Mouse (Mus musculus): ENCODE measurements around the gene Ehbp1.

DNA sequence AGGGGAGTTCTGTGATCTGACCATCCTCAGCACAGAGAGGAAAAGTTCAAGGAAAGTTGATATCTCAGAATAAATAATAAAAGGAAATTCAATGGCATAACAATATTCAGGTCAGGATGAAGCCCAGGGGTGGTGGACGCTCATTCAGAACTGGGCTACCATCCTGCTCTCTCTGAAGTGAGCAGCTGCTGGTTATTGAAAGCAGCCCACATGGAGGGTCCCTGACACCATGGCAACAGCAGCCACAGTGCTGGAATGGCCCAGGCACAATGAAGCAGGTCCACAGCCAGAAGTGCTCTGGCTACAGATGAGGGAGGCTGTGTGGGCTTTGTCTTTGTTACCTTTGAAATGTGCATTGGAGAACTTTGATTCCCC is 6.4 kb upstream of the Ehbp1 start:
- TF ChIP-seq CTCF (IDR thresholded peaks at IDR 0.05; ENCODE audit: borderline replicate concordance, insufficient read depth, low read depth, low read length) (no peak), POLR2A (IDR thresholded peaks at IDR 0.05; ENCODE audit: borderline replicate concordance, insufficient read depth, low read length) (no peak)
